Mouse (Mus musculus): ENCODE data around the gene Rassf2.

Gene Rassf2

DNA sequence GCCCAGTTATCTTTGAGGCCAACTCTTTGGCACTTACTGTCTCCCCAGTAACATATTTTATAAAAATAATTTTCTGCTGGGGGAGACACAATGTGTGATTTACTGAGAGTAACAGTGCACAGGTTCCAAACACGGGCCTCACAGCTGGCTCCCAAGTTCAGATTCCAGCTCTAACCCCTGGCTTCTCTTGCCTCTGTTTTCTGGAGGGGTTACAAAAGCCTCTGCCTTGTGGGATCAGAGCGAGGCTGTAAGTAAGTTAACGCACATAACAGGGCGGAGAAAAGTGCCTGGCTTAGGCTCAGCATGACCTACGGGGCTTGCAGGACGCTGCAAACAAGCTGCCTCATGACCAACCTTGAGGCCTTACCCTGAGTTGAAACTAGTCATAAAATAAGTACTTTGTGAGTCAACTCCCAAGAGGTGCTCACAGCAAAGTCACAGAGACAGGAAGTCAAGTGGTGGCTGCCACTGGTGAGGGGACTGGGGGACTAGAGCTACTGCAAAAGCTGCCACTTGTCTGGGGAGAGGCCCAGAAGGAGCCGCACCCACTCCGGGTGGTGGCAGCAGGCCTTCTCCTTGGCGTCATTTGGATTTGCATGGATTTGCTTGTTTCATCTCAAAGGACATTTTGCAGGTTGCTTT is 25.4 kb downstream of the Rassf2 start:
- no peak for DNase-seq

- DNase-seq = no peak
Measured at GRCm38 (mm10) chr2:132003916-132004315, 26.1 kb downstream of the Rassf2 start.

- DNase-seq = no peak
Measured at GRCm38 (mm10) chr2:132001696-132002334, 28.2 kb downstream of the Rassf2 start.

GRCm38 (mm10) chr2:131997356-131997755 is 32.7 kb downstream of the Rassf2 start:
- DNase-seq = no peak

DNA sequence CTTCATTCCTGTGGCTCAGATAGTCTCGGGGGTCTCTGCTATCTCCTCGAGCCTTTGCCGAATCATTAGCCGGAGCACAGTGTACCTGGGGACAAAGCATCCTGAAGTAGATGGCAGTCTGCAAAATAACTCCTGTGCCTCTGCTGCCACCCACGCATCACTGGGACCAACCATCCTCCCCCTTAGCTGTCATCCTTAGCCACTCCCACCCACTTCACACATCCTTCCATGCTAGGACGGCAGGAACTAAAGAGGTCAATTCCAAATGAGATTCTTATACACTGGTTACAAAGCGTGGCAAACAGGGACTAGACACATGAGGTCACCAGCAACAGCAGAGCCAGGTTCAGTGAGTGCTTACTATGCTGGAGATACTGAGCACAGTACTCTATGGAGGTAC is 33.7 kb downstream of the Rassf2 start:
- DNase-seq = no peak

DNA sequence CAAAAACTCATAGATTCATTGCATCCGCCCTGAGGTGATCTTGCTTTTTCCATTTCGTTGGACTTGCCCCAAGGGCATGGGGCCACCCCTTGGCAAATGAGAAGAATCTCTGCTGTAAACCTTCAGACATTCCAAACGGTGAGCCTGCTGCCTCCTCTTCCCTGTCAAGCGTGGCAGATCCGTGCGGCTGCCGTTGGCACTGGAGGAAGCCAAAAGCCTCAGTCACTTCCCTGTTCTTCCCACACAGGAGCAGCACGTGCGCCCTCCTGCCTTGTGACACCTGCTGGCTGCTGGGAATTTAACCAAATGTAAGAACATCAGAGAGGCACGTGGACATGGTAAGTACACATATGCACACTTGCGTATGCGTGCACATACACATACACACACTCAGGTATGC is 34.3 kb downstream of the Rassf2 start:
- no peak for DNase-seq

DNA sequence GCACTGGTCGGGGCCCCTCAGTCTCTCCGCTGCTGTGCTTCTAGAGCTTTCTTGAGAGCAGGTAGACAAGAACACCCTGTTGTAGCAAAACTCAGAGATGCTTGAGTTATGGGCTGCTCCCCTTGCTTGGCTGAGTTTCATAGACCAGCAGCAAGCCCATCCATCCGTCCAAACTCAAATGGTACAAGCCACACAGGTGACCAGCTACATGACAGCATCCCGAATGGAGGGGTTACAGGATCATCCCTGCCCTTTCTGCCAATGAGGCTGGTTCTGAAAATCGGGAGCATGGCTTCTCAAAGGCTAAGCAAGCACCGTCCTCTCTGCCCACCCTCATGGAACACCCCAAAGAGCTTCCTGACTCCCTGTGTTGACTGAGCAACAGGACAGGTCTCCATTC is 35.1 kb downstream of the Rassf2 start:
- no peak for DNase-seq

DNA sequence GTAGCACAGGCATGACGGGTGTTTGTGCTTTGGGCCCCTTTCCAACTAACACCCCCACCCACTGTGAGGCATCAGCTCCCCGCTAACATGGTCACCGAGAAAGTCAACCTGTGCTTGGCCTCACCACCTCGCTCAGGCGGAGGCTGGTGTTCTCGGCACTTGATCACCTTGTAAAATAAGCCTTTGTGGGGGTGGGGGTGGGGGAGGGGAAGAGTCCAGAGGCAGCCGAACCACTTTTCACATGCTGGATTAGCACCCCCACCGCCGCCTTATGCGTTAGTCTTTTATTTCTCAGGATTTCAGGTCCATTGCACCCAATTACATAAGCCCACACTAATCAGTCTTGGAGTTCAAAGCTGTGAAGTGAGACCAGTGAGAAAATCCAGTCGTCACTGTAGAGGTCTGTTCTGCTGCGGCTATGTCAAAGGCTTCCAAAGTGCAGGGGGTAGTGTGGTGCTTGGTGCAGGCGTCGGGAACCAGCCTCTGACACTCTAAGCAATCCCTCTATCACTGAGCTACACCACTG is 36.4 kb downstream of the Rassf2 start:
- DNase-seq = no peak

- DNase-seq = no peak
Measured at GRCm38 (mm10) chr2:131993151-131993550, 36.9 kb downstream of the Rassf2 start.

- no peak for DNase-seq
Measured at GRCm38 (mm10) chr2:131992487-131992886, 37.6 kb downstream of the Rassf2 start.

- no peak for DNase-seq
Measured at GRCm38 (mm10) chr2:131988550-131988949, 41.5 kb downstream of the Rassf2 start.

- no peak for DNase-seq
Measured at GRCm38 (mm10) chr2:131987950-131988349, 42.1 kb downstream of the Rassf2 start.

GRCm38 (mm10) chr2:131982546-131983196 is 47.4 kb downstream of the Rassf2 start:
- DNase-seq = peak; percentile 80

DNA sequence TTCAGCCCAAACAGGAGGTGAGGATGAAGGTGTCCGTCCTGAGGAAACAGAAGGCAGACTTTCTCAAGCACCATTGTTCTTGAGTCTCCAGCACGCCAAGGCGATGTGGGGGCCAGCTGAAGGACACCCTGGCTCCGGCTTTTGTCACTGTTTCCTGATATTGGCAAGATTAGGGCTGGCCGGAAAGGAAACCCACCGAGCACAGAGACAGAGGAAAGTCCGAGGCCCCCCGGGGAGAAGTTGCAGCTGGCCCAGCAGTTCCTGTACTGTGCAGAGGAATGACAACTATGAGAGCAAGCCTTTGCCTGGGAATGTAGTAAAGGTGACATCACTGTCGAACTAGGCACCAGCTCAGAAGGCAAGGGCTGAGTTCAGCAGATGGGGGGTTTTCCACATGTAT is 49.2 kb downstream of the Rassf2 start:
- peak; percentile 75 for DNase-seq

- DNase-seq = no peak
Measured at GRCm38 (mm10) chr2:131976663-131977062, 53.4 kb downstream of the Rassf2 start.

GRCm38 (mm10) chr2:131971098-131971497 is 59.0 kb downstream of the Rassf2 start:
- DNase-seq = no peak

- no peak for DNase-seq
Measured at GRCm38 (mm10) chr2:131970597-131970996, 59.5 kb downstream of the Rassf2 start.

DNA sequence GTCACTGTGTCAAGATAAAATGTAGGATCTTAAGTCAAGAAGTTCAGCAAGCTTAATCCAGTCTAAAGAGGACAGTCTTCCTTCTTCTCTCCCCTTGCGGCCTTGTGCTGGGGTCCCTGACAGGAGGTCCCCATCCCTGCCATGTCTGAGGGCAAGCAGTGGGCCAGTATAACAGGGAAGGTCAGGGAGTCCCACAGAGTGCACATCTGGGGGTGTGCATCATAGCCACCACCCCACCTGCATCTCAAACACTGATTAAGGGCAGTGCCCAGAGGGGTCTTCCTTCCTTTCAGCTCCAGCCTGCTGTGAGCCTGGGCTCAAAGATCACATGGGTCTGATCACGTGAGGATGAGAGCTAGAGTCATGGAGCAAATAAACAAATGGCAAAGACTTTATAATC is 68.4 kb downstream of the Rassf2 start:
- DNase-seq = no peak

GRCm38 (mm10) chr2:131957731-131958222 is 72.3 kb downstream of the Rassf2 start:
- DNase-seq = peak; percentile 54

DNA sequence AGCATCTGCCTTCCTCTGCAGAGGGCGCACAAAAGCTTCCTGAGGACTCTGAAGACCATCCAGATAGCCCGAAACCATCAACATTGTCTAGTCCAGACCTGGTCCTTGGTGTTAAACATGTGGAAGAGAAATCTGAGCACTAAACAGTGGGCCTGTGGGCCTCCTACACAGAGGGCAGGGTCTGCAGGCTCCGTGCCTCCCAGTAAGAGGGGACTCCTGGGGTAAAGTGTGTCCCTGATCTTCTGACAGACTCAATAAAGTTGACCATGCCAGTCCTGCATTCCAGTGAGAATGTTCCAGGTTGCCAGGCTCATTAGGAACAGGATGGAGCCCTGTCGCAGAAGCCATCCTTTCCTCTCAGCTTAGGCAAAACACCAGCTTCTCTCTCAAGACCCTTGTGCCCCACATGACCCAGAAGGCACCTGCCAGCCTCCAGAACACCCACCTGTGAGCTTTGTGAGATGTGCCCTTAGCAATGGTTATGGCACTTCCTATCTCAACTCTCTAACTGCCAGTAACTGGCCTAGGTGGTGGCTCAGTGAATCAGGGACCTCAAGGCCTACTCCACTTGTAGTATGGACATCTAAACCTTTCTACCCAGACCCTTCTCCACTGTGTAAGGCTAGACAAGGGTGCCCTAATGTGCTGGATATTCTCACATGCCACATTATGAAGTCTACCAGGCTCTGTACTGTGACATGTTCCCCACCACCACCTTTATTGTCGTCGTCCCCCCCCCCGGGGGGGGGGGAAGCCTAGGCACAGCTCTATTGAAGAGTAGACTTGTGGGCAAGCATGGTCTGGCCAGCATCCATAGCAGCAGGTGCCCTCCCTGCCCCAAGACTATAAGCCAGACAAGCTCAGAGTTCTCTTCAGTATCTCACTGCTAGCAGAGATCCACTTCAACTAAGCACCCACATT is 73.5 kb downstream of the Rassf2 start:
- DNase-seq = no peak

GRCm38 (mm10) chr2:131955264-131955663 is 74.8 kb downstream of the Rassf2 start:
- peak; percentile 59 for DNase-seq

- DNase-seq = no peak
Measured at GRCm38 (mm10) chr2:131954835-131955234, 75.2 kb downstream of the Rassf2 start.

- peak; percentile 4 for DNase-seq
Measured at GRCm38 (mm10) chr2:131953711-131954110, 76.3 kb downstream of the Rassf2 start.

Data from kidney, postnatal 10 days (tissue).